Mouse (Mus musculus) fat pad, adult 2 months (tissue): ENCODE measurements around the gene Dnm2.
A peak's percentile ranks its signal among the peaks of the same experiment; 100 is the strongest.

Source experiments
- DNase-seq: peaks from one replicate; pipeline ENCODE4 v3.0.0-alpha.2; 2011; ENCODE audit warnings: low read depth, low spot score; ENCODE audit errors: extremely low read depth

Dnm2 gene

DNA sequence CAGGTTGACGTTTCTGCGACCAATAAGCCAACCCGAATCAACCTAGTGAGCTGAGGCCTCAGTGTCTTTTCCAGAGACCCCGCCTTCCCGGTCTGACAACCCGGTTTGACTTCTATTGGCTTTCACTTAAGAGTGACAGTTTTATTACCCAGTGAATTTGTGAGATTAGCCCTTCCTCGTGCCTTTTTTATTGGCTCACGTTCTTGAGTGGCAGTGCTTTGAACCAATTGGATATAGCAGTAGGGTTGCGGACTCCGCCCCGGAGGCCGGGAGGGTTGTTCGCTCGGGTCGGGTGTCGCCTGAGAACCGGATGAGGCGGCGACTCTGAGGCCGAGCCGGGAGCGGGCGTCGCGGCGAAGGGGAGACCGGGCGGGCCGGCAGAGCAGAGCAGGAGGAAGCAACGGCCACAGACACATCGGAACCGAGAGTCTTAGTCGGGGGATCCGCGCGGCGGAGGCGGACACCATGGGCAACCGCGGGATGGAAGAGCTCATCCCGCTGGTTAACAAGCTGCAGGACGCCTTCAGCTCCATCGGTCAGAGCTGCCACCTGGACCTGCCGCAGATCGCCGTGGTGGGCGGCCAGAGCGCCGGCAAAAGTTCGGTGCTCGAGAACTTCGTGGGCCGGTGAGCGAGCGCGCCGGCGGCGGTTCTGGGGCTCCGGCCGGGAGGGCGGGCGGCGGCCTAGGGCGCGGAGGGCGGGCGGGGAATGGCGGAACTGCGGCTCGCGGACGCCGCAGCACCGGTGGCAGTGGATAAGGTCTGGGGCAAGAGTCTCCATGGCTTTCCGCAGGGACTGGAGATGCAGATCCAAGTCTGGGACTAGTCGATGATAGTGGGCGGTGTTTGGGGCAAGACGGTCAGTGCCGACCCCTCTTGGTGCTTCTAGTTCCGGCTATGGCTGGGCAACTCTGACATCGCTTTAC, at the start of gene Dnm2:
Gene Dnm2 (plus strand): TSS at position 278 of the 925 bp plus-strand sequence.
- peak; percentile 97 for DNase-seq

DNA sequence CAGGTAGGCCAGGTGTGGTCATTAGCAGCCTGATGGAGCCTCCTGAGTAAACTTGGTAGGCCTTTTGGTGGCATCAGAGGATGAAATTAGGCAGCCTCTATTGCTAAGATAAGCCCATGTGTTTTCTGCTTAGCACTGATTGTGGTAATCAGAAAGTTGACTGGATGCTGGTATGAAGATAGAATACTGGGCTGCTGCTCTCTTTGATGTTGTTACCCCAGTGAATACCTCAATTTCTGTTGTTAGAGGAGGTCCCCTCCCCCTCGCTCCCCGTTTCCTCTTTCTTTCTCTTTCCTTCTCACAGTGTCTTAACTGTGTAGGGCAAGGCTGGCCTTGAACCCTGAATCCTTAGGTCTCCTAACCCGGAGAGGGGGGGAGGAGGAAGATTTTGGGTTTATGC, 45.5 kb upstream of the Dnm2 start:
- no peak for DNase-seq

- no peak for DNase-seq
Observed at GRCm38 (mm10) chr9:21380868-21381267, 43.8 kb upstream of the Dnm2 start.

DNA sequence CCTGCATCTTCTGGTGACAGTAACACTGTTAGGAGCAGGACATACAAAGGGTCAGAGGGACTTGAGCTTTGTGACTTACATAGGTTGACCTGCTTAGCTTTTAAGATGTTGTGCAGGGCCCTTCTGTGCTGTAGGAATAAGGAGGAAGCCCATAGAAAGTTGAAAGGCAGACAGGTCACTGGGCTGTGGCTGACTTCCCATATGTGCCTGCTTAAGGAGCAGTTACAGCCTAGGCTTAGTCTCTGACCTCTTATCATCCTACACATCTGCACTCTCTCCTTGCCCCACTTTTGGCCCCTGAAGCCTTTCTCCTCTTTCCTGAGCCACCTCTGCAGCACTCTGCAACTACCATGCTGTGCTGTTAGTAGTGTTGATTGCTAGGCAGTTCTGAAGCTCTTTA, 40.7 kb upstream of the Dnm2 start:
- DNase-seq: no peak

DNA sequence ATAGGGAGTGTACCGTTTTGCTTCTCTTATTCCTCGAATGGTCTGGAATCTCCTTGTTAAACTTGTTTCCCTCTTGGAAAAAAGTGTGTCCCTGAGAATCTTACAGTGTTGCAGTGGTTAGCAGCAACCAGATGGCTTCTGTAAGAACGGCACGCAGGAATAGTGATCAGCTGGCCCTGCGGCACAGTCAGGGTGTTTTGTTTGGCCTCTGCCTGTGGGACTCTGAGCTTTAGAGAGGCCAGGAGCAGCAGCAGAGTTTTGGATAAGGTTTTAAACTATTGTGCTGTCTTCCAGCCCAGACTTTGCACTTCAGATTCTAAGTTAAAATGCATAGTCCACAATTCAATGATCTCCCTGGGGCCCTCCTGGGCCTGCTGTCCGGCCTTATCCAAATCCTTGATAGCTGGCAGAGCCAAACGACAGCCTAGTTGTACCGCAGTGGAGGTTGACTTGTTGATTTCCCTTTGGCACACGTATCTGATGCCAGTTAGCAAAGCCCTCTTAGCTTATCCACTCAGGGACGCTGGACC, 32.0 kb upstream of the Dnm2 start:
- DNase-seq: no peak

- no peak for DNase-seq
Observed at GRCm38 (mm10) chr9:21395692-21396091, 29.0 kb upstream of the Dnm2 start.

DNA sequence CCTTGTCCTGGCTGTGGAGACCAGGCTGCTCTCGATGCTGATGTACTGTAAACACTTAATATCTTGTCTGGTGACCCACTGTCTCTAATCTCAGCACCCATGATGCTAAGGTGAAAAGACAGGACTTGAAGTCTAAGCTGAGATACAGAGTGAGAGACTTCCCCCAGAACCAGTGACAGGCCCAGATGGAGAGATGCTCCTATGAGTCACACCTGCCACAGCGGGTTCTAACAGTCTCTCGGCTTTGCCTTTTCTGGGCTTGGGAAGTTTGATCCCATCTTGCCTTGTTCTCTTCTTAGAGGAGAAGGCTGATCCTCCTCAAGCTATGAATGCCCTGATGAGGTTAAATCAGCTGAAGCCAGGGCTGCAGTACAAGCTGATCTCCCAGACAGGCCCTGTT, 27.5 kb upstream of the Dnm2 start:
- no peak for DNase-seq

- DNase-seq: no peak
Observed at GRCm38 (mm10) chr9:21401042-21401441, 23.7 kb upstream of the Dnm2 start.

DNA sequence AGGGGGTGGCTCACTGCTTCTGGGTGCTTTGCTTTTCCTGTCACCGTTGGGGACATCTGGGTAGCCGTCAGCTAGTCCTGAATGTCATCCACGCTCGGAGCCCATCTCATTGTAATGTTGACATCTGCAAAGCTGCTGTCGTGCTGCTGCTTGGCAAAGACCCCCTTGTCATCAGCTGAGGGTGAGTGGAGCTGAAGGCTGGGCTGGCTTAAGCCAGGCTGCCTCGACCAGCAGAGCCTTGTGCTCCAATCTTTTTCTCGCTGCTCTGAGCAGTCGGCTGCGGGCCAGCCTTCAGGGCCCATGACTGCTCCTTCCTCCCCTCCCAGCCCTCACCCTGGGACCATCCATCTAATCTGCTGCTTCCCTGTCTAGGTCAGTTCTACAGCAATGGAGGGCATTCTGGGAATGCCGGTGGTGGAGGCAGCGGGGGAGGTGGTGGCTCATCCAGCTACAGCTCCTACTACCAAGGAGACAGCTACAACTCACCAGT, 21.9 kb upstream of the Dnm2 start:
- no peak for DNase-seq

GRCm38 (mm10) chr9:21403745-21404144, 21.0 kb upstream of the Dnm2 start:
- no peak for DNase-seq

GRCm38 (mm10) chr9:21405525-21405924, 19.2 kb upstream of the Dnm2 start:
- DNase-seq: no peak

DNA sequence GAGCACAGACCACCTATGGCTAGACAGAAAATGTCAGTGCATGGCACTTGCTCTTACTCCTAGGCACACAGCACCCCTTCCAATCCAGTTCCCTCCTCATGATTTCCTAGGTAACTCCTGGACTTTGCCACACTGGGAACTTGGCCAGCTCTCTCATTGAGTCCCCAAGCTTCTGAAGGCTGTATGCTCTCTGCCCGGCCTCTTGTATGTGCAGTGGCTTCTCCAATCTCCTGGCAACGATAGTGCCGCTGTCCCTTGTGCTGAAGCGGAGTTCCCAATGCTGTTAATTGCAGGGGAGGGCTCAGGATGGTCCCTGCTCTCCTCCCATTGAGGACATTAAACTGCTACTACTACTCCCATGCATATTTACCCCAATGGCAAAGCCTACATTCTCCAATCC, 16.8 kb upstream of the Dnm2 start:
- DNase-seq: no peak

DNA sequence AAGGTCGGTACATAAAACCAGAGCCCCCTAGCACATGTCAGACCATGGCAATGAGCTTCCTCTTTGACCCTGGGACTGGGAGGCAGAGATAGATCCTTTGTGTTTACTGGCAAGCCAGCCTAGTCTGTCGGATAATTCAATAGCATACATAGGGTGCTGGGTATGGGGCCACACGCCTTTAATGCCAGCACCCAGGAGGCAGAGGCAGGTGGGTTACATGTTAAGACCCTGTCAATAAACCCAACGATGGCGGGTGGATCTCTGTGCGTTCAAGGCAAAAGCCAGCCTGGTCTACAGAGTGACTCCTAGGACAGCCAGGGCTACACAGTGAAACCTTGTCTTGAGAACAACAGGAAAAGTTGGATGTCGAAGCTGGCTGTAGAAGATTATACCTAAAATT, 16.1 kb upstream of the Dnm2 start:
- no peak for DNase-seq

GRCm38 (mm10) chr9:21409592-21410317, 15.0 kb upstream of the Dnm2 start:
- no peak for DNase-seq

DNA sequence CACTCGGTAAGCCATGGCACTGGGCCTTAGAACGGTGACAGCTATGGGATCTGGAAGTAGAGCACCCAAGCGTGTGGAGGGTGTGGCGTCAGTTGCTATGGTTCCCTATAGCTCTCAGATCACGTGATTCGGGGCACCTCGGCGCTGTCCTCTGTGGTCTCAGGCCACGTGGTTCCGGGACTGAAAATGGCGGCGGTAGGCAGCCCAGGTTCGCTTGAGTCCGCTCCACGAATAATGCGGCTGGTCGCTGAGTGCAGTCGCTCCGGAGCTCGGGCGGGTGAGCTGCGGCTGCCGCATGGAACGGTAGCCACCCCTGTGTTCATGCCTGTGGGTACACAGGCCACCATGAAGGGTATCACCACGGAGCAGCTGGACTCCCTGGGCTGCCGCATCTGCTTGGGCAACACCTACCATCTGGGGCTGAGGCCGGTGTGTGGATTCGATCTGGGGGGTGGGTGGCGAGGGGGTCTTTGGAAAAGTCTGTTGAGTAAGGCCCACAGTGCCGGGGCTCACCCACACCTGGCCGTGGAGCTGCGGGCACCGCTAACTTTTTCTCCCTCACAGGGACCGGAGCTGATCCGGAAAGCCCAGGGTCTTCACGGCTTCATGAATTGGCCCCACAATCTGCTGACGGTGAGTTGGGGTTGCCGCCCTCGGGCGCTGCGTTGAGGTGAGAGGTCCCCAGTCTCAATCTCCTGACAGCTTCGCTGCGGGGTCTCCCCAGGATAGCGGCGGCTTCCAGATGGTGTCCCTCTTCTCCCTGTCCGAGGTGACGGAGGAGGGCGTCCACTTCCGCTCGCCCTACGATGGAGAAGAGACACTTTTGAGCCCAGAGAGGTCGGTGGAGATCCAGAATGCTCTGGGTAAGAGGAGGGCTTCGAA, 12.8 kb upstream of the Dnm2 start, which contains the start of gene Qtrt1:
Gene Qtrt1 (plus strand): TSS at position 169 of the 882 bp plus-strand sequence.
- no peak for DNase-seq

DNA sequence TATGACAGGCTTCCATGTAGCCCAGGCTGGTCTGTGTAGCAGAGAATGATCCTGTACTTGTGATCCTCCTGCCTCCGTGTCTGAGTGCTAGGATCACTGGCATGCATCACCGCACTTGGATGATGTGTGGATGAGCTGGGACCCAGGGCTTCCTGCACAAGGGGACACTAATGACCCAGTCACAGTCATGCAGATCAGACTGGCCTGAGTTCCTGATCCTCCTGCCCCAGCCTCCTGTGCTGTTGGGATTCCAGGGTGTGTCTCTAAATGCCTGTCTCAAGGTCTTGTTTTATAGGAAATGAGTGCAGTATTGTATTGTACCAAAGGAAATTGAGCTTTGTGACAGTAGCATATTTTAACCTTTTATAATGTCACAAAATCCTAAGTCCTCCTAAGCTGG, 6.8 kb upstream of the Dnm2 start:
- no peak for DNase-seq

DNA sequence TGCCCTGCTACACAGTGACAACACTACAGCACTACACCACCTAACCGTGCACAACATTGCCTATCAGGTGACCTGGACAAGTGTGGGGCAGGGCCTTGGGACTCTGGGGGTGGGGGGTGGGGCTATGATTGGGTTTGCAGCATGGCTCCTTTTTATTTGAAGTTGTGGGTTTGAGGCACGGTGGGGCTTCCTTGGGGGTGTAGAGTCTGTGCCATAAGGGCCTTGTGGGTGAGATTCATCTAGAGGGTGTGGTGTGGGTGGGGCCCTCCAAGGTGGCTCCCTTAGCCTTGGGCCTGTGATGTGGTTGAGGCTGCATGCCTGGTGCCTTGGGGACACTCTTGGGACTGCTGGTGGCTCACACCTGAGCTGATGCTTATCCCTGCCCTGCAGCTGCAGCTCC, 5.1 kb upstream of the Dnm2 start:
- no peak for DNase-seq

GRCm38 (mm10) chr9:21425556-21425945, 843 bp downstream of the Dnm2 start:
- DNase-seq: no peak

DNA sequence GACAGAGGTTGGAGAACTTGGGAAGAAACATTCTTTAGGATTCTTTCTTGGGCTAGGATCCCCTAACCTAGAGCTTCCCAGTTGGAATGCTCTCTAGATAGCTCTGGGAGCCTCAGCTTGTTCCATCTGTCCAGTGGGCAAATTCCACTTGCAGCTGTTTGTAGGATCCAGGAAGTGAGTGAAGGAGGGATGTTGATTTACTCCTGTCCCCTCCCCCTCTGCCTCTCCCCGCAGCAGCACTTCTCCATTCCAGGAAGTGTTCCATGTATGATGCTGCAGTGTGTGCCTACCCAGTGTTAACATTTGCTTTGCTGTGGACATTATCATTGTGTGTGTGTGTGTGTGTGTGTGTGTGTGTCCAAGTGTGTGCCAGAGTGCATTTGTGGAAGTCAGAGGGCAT, 1.3 kb downstream of the Dnm2 start:
- no peak for DNase-seq

GRCm38 (mm10) chr9:21426525-21426924, 1.8 kb downstream of the Dnm2 start:
- no peak for DNase-seq

DNA sequence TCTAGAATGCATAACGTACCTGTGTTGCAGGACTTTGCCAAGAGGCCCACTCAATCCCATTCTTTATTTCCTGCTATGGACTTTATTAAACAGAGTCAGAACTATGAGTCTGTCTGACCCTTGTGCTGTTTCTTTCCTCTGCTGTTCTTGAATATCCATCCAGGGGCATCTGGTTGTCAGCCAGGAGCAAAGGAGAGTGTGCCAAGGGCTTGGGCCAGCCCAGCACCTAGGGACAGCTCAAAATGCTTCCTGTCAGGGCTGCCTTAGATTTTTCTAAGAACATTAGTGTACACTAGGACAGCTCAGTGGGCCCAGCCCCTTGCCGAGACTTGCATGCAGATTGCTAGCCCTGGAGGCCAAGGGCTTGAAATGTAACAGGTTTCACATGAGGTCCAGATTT, 3.1 kb downstream of the Dnm2 start:
- no peak for DNase-seq
